Mouse (Mus musculus) heart, adult 2 months (tissue): ENCODE results near the gene Agr2.

Source experiments
- CTCF ChIP-seq: fragments of 200-600 bp; IDR thresholded peaks from 2 replicates; pipeline ENCODE4 v1.8.1; 2022; ENCODE audit warnings: antibody characterized with exemption, mild to moderate bottlenecking, moderate library complexity
- EP300 ChIP-seq: fragments of 200-500 bp; IDR thresholded peaks from 2 replicates; pipeline ENCODE4 v1.6.1; 2011; ENCODE audit warnings: low read depth, low read length, control low read depth; ENCODE audit not compliant: insufficient read depth
- POLR2A ChIP-seq: fragments of 200-500 bp; IDR thresholded peaks from 2 replicates; pipeline ENCODE4 v1.6.1; 2011; ENCODE audit warnings: mild to moderate bottlenecking, low read depth, low read length, control low read depth; ENCODE audit not compliant: insufficient read depth

- no peak for TF ChIP-seq CTCF
- TF ChIP-seq POLR2A = no peak
- no peak for TF ChIP-seq EP300
These were observed 20.7 kb downstream of the Agr2 start for GRCm38 (mm10) chr12:36013216-36013910.
